24 mouse cellular contexts compared by ENCODE assay signal in genomic region chr16:32174340-32175005, GRCm38 (mm10). TPM values are rescaled to one million over a fixed set of nuclear protein-coding genes. Genes with fewer than 3 reads are reported as not detected.
DNase-seq lines count a peak whose midpoint lies in the region; ATAC-seq lines count a peak whose summit lies in the region.
"Had no signal": no experiment of that assay in that cellular context is flagged by ENCODE, and none has a peak within 500 bp of the region (broad histone marks: within the 10 kb centered on the region; RNA-seq: fewer than 3 reads in every experiment).

No protein-coding gene starts in this region.

- peaks cover 12% of the 10 kb centered on the region for H3K4me1 ChIP-seq in kidney, embryonic 14.5 days (ENCODE audit: control insufficient read depth, insufficient read depth, low read length)
- peaks cover 3% of the 10 kb centered on the region; the same call in 1 of the 2 replicates for H3K4me1 ChIP-seq in midbrain, embryonic 11.5 days (ENCODE audit: control insufficient read depth, insufficient read depth, low read length)
- H3K4me1 ChIP-seq in midbrain, embryonic 13.5 days (replicated peaks) = peaks cover 5% of the 10 kb centered on the region

- DNase-seq in kidney, adult 8-10 months = no peak
- DNase-seq in midbrain, embryonic 11.5 days (ENCODE audit: low spot score, missing footprints) = peak; percentile 73
- DNase-seq in ZHBTc4 (ENCODE audit: low read depth, low spot score) = peak; percentile 21
- DNase-seq in thymus, postnatal 25 days = peak; percentile 40
- no peak for DNase-seq in lung, postnatal 25 days (ENCODE audit: low spot score)
- DNase-seq: adrenal gland, adult 8-10 months; adrenal gland, postnatal 36 days; cerebellum, adult 2 months; cerebellum, postnatal 10 days; forebrain, postnatal 0 days; gastrocnemius, postnatal 14 days; heart, postnatal 4 days had no signal

- ATAC-seq in kidney, embryonic 14.5 days (ENCODE audit: low FRiP score, low TSS enrichment) = peak; percentile 30; the same call in 1 of the 2 replicates
- no peak for ATAC-seq in midbrain, embryonic 11.5 days (ENCODE audit: low FRiP score)
- ATAC-seq in midbrain, embryonic 13.5 days = no peak
- ATAC-seq in CD4-positive, CD25-positive, alpha-beta regulatory T cell, adult 4 months = no peak
- ATAC-seq: forebrain, embryonic 13.5 days; forebrain, postnatal 0 days; Patski had no signal

- no peak overlapping the region for H3K4me3 ChIP-seq in kidney, embryonic 14.5 days (ENCODE audit: low read length)
- H3K4me3 ChIP-seq in midbrain, embryonic 11.5 days (ENCODE audit: low read depth, low read length) = no peak overlapping the region
- H3K4me3 ChIP-seq in midbrain, embryonic 13.5 days (replicated peaks) = no peak overlapping the region
- H3K4me3 ChIP-seq: embryonic facial prominence, embryonic 10.5 days; forebrain, embryonic 13.5 days; heart, embryonic 13.5 days; hindbrain, embryonic 12.5 days had no signal

- 55% methylated on average over 8 of the region's 8 CpGs for WGBS in kidney, embryonic 14.5 days
- WGBS in midbrain, embryonic 11.5 days = 81% methylated on average over 8 of the region's 8 CpGs
- WGBS in midbrain, embryonic 13.5 days = 82% methylated on average over 8 of the region's 8 CpGs

- no peaks in the 10 kb centered on the region for H3K36me3 ChIP-seq in kidney, embryonic 14.5 days (ENCODE audit: control insufficient read depth, insufficient read depth, low read length)
- H3K36me3 ChIP-seq in midbrain, embryonic 11.5 days (ENCODE audit: control insufficient read depth, insufficient read depth, low read length) = no peaks in the 10 kb centered on the region
- no peaks in the 10 kb centered on the region for H3K36me3 ChIP-seq in midbrain, embryonic 13.5 days
- H3K36me3 ChIP-seq: embryonic facial prominence, embryonic 10.5 days; heart, embryonic 13.5 days; hindbrain, embryonic 12.5 days had no signal

- H3K9me3 ChIP-seq in kidney, embryonic 14.5 days (ENCODE audit: control insufficient read depth, low read length) = no peaks in the 10 kb centered on the region
- no peaks in the 10 kb centered on the region for H3K9me3 ChIP-seq in midbrain, embryonic 11.5 days (ENCODE audit: control insufficient read depth, low read length)
- no peaks in the 10 kb centered on the region for H3K9me3 ChIP-seq in midbrain, embryonic 13.5 days
- H3K9me3 ChIP-seq: forebrain, embryonic 13.5 days; heart, embryonic 13.5 days; hindbrain, embryonic 12.5 days had no signal

- no peak overlapping the region for H3K4me2 ChIP-seq in kidney, embryonic 14.5 days (replicated peaks; ENCODE audit: low read depth, low read length)
- H3K4me2 ChIP-seq in midbrain, embryonic 11.5 days = no peak overlapping the region
- no peak overlapping the region for H3K4me2 ChIP-seq in midbrain, embryonic 13.5 days (replicated peaks)
- H3K4me2 ChIP-seq: forebrain, embryonic 13.5 days; heart, embryonic 13.5 days; hindbrain, embryonic 12.5 days had no signal

- H3K9ac ChIP-seq in kidney, embryonic 14.5 days (ENCODE audit: low read depth, low read length) = no peak overlapping the region
- H3K9ac ChIP-seq in midbrain, embryonic 11.5 days (ENCODE audit: low read length) = no peak overlapping the region
- H3K9ac ChIP-seq in midbrain, embryonic 13.5 days (replicated peaks) = no peak overlapping the region
- H3K9ac ChIP-seq: forebrain, embryonic 13.5 days; forebrain, postnatal 0 days; heart, embryonic 13.5 days; hindbrain, embryonic 12.5 days had no signal

- no peak overlapping the region for H3K27ac ChIP-seq in kidney, embryonic 14.5 days (ENCODE audit: low read depth, low read length)
- no peak overlapping the region for H3K27ac ChIP-seq in midbrain, embryonic 11.5 days (ENCODE audit: low read depth, low read length)
- H3K27ac ChIP-seq in midbrain, embryonic 13.5 days = no peak overlapping the region
- H3K27ac ChIP-seq: embryonic facial prominence, embryonic 10.5 days; forebrain, embryonic 13.5 days; heart, embryonic 13.5 days; hindbrain, embryonic 12.5 days had no signal

- no peaks in the 10 kb centered on the region for H3K27me3 ChIP-seq in kidney, embryonic 14.5 days (ENCODE audit: control insufficient read depth, insufficient read depth, low read length)
- no peaks in the 10 kb centered on the region for H3K27me3 ChIP-seq in midbrain, embryonic 11.5 days (ENCODE audit: control insufficient read depth, insufficient read depth, low read length)
- no peaks in the 10 kb centered on the region for H3K27me3 ChIP-seq in midbrain, embryonic 13.5 days
- H3K27me3 ChIP-seq: CH12.LX; forebrain, embryonic 13.5 days; heart, embryonic 13.5 days; hindbrain, embryonic 12.5 days had no signal

RNA-seq across cellular contexts. Expression of gene Bex6, which starts 5.2 kb away (rescaled TPM):
- not detected in 2 replicates for polyA plus RNA-seq in kidney, embryonic 14.5 days (2014; fragmentation: Nextera tagmentation; extraction: Ambion mirVana)
- 0.23 TPM in 1 of 2 replicates, not detected in the other for polyA plus RNA-seq in midbrain, embryonic 11.5 days (2014; fragmentation: Nextera tagmentation; extraction: Ambion mirVana)
- not detected in 2 replicates for polyA plus RNA-seq in midbrain, embryonic 13.5 days (2015; fragmentation: Nextera tagmentation; extraction: Ambion mirVana)
- not detected for polyA plus RNA-seq in CD4-positive, CD25-positive, alpha-beta regulatory T cell, adult 4 months (2017; shearing (Covaris generic))
- polyA plus RNA-seq: C2C12; cerebellum, adult 2 months; embryonic facial prominence, embryonic 10.5 days; embryonic facial prominence, embryonic 14.5 days; forebrain, embryonic 13.5 days; forebrain, postnatal 0 days; heart, embryonic 13.5 days; heart, postnatal 0 days; hindbrain, embryonic 12.5 days; Patski had no signal

RNA-seq across cellular contexts. Expression of gene Nrros, which starts 9.1 kb away (rescaled TPM):
- polyA plus RNA-seq in kidney, embryonic 14.5 days (2014; fragmentation: Nextera tagmentation; extraction: Ambion mirVana) = 14.4 and 18.7 TPM in 2 replicates
- polyA plus RNA-seq in midbrain, embryonic 11.5 days (2014; fragmentation: Nextera tagmentation; extraction: Ambion mirVana) = 7.4 and 10.3 TPM in 2 replicates
- 5.9 and 7.1 TPM in 2 replicates for polyA plus RNA-seq in midbrain, embryonic 13.5 days (2015; fragmentation: Nextera tagmentation; extraction: Ambion mirVana)
- polyA plus RNA-seq in CD4-positive, CD25-positive, alpha-beta regulatory T cell, adult 4 months (2017; shearing (Covaris generic)) = 10 to 100 TPM; 61.7 to 77.0 TPM
- polyA plus RNA-seq: C2C12, Patski had no signal

Comparison
In these comparisons a context has a peak if more than half of its experiments do, and no peak if none do; other contexts are left out.
1. DNase-seq: peak in midbrain, embryonic 11.5 days (single experiment), ZHBTc4 (single experiment) and thymus, postnatal 25 days (single experiment); none in kidney, adult 8-10 months (0 of 2) and lung, postnatal 25 days (single experiment).